Mouse (Mus musculus) heart, postnatal 0 days (tissue): ENCODE results near the gene Klhdc7b. TPM values are rescaled to one million over a fixed set of nuclear protein-coding genes. Genes with fewer than 3 reads are reported as not detected.

Experiments used
- ATAC-seq: fragments of 200-750 bp; cut with Nextera tagmentation; 2 replicates; pipeline ENCODE4 v1.8.0; 2017; ENCODE audit warnings: low read depth, moderate number of reproducible peaks, moderate library complexity; ENCODE audit not compliant: insufficient read depth
- DNase-seq: peaks from one replicate; pipeline ENCODE4 v3.0.0-alpha.2; 2016; ENCODE audit warnings: low spot score
- H3K27ac ChIP-seq: fragments of 300-500 bp; sonication (generic); 2 replicates; pipeline ENCODE4 v1.5.1; 2014; ENCODE audit warnings: low read depth, mild to moderate bottlenecking
- H3K27me3 ChIP-seq: fragments of 300-500 bp; sonication (generic); 2 replicates; pipeline ENCODE4 v1.6.1; 2014; ENCODE audit warnings: low read length, mixed read lengths; ENCODE audit not compliant: control insufficient read depth, insufficient read depth
- H3K36me3 ChIP-seq: fragments of 300-500 bp; sonication (generic); replicated peaks from 2 replicates; pipeline ENCODE4 v1.6.1; 2014; ENCODE audit warnings: low read length, mixed read lengths; ENCODE audit not compliant: control insufficient read depth, insufficient read depth
- H3K4me1 ChIP-seq: fragments of 300-500 bp; sonication (generic); 2 replicates; pipeline ENCODE4 v1.6.1; 2014; ENCODE audit warnings: antibody characterized with exemption; ENCODE audit not compliant: control insufficient read depth, insufficient read depth
- H3K4me2 ChIP-seq: fragments of 300-500 bp; sonication (generic); 2 replicates; pipeline ENCODE4 v1.6.1; 2014; ENCODE audit warnings: low read depth, mild to moderate bottlenecking, low read length, moderate library complexity
- H3K4me3 ChIP-seq: fragments of 300-500 bp; sonication (generic); 2 replicates; pipeline ENCODE4 v1.5.1; 2014; ENCODE audit warnings: low read depth, low read length
- H3K9ac ChIP-seq: fragments of 300-500 bp; sonication (generic); replicated peaks from 2 replicates; pipeline ENCODE4 v1.6.1; 2014; ENCODE audit warnings: low read depth, low read length, mixed read lengths
- H3K9me3 ChIP-seq: fragments of 300-500 bp; sonication (generic); replicated peaks from 2 replicates; pipeline ENCODE4 v1.6.1; 2016; ENCODE audit warnings: low read length; ENCODE audit not compliant: control insufficient read depth
- CTCF ChIP-seq: IDR thresholded peaks from 2 replicates; pipeline ENCODE4 v1.5.1; 2016; ENCODE audit warnings: antibody characterized with exemption, control low read depth, low read depth
- EP300 ChIP-seq: IDR thresholded peaks from 2 replicates; pipeline ENCODE4 v1.6.1; 2016; ENCODE audit warnings: antibody characterized with exemption, low read depth
- WGBS: fragments of 180-500 bp; shearing (Covaris S2); extraction: QIAGEN DNeasy Blood & Tissue Kit; methylation state at CpG from one replicate; pipeline ENCODE4 v1.1.7; 2014; 5-methylcytosine and 5-hydroxymethylcytosine counted together
- polyA plus RNA-seq: library from polyadenylated mRNA; unstranded; fragments of >200 nt; fragmentation: Nextera tagmentation; extraction: Ambion mirVana; gene quantifications from 2 replicates; pipeline ENCODE4 v1.2.1, GENCODE M21; 2015
- total RNA-seq: library from RNA; depleted of rRNA; stranded (reverse); fragments of >200 nt; gene quantifications from 2 replicates; pipeline ENCODE4 v1.2.3, GENCODE M21; 2014; ENCODE audit warnings: low replicate concordance

The Klhdc7b gene
- total and polyA plus RNA-seq, 2 experiments from 2014 or later: not detected

DNA sequence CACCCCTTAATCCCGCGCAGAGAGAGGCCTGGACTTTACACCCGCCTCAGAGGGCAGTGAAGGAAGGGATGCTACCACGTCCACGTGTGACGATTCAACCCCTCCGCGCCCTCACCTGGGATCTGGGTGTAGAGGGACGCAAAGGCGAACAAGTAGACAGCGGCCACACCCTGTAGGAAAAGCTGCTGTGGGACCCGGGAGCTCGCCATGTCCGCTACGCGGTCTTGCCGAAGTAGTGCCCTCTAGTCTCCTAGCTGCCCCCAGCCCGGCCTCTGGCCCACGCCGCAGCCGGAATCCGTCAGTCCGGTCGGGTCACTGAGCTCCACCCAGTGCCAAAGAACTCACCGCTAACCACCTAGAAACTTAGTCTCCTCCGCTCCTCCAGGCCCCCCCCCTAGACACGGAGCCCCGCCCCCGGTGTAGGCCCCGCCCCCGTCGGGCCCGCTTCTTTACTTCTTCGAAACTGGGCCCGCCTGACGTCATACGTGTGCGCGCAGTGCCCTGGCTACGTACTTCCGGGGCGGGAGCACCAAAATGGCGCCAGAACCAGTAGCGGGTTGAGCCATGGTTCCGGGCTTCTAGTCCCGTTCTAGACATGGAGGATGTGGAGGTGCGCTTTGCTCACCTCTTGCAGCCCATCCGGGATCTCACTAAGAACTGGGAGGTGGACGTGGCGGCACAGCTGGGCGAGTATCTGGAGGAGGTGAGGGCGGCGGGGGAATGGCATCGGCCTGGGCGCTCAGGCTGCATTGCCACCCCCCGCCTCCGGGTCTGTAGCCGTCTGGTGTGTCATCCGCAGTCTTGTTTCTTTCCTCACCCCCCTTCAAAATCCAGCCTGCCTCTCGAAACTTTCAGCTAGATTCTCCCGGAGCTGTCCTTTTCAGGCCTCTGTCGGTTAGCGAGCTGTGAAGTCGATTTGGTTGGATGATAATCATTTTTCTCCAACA is 29.2 kb upstream of the Klhdc7b start, which contains the start of the genes Lmf2 and Ncaph2:
Gene Lmf2 (minus strand): TSS at position 419 of the 947 bp plus-strand sequence.
Gene Ncaph2 (plus strand): TSS at position 479 of the 947 bp plus-strand sequence.
- ATAC-seq (peak; percentile 95), DNase-seq (peak; percentile 91)
- H3K9ac ChIP-seq: peak within 1 kb of the TSS; percentile 79
- H3K4me3 ChIP-seq: peak within 1 kb of the TSS; percentile 77
- H3K36me3 ChIP-seq: peaks cover 36% of the 10 kb centered on the region
- no peak for TF ChIP-seq CTCF
- TF ChIP-seq EP300: 0 out of 2 replicates have a peak, but pooled peaks have one; percentile 5
- H3K4me1 ChIP-seq: peaks cover 22% of the 10 kb centered on the region; the same call in 1 of the 2 replicates
- peak within 1 kb of the TSS; percentile 89 for H3K27ac ChIP-seq
- under 1% methylated on average over 64 of the region's 64 CpGs for WGBS
- no peaks in the 10 kb centered on the region for H3K9me3 ChIP-seq
- peak within 1 kb of the TSS; percentile 90 for H3K4me2 ChIP-seq
- H3K27me3 ChIP-seq: no peaks in the 10 kb centered on the region

DNA sequence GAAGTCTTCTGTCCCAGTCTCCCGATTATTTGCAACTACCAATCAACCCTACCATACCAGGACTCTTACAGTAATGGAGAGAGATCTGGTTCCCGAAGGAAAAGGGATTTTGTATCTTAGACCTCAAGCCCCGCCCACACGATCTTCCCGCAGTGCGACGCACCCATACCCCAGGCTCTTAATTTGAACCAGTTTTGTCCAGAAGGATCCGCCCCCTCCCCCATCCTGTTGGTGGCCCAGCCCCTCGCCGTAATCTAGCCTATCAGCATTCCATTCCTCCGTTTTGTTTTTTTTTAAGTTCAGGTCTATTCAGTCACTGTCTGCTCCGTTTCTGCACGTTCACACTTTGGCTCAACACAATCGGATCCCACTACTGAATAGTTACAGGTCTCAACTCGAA is 28.3 kb upstream of the Klhdc7b start:
- DNase-seq: peak; percentile 85
- H3K36me3 ChIP-seq: peaks cover 36% of the 10 kb centered on the region
- no peak for TF ChIP-seq EP300
- TF ChIP-seq CTCF: no peak
- 1% methylated on average over 15 of the region's 15 CpGs for WGBS
- H3K9me3 ChIP-seq: no peaks in the 10 kb centered on the region
- peak overlapping the region; percentile 89 for H3K27ac ChIP-seq
- peak overlapping the region; percentile 90 for H3K4me2 ChIP-seq
- H3K4me1 ChIP-seq: peaks cover 22% of the 10 kb centered on the region; the same call in 1 of the 2 replicates
- H3K27me3 ChIP-seq: no peaks in the 10 kb centered on the region
- peak overlapping the region; percentile 79 for H3K9ac ChIP-seq
- peak overlapping the region; percentile 77 for H3K4me3 ChIP-seq
- ATAC-seq: peak; percentile 43

DNA sequence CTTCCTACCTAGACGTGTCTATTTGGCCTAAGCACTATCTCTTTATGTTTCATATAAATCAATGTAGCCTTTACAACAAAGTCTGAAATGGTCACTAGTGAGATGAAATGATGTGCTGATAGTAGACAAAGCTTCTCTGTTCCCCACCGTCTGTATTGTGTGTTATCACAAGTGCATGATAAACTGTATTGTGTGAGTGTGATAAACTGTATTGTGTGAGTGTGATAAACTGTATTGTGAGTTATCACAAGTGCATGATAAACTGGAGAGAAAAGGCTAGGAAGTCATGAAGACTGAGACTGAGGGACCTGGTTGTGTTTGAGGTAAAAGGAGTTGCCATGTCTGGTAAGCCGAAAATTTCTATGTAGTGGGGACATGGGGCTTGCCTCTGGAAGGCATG is 25.9 kb upstream of the Klhdc7b start:
- ATAC-seq (no peak), DNase-seq (no peak)
- Histone ChIP-seq H3K27ac (no peak overlapping the region), H3K4me3 (no peak overlapping the region), H3K9ac (no peak overlapping the region), H3K9me3 (no peaks in the 10 kb centered on the region), H3K4me1 (peaks cover 22% of the 10 kb centered on the region; the same call in 1 of the 2 replicates), H3K4me2 (no peak overlapping the region), H3K36me3 (peaks cover 36% of the 10 kb centered on the region), H3K27me3 (no peaks in the 10 kb centered on the region)
- TF ChIP-seq EP300: no peak
- no peak for TF ChIP-seq CTCF
- WGBS: 36% methylated on average over 3 of the region's 3 CpGs

- no peak for ATAC-seq
- WGBS: 77% methylated on average over 7 of the region's 7 CpGs
These were observed 21.7 kb upstream of the Klhdc7b start for GRCm38 (mm10) chr15:89363051-89363450.

DNA sequence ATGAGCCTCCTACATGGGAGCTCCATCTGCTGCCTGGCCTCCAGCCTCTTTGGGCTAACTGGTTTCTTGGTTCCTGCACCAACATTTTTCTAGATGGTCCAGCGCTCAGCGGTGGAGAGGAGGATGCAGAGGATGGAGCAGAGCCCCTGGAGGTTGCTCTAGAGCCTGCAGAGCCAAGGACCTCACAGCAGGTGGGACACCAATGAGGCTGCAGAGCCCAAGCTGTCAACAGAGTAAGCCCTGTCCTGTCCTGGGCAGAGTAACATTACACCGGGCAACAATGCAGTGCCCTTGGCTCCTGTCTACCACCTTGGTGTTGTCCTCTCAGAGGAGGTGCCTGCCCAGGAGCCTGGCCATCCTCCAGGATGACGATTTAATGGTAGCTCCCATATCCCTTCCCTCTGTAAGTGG is 19.6 kb upstream of the Klhdc7b start:
- DNase-seq: no peak
- H3K27ac ChIP-seq: no peak overlapping the region
- no peak overlapping the region for H3K9ac ChIP-seq
- H3K27me3 ChIP-seq: no peaks in the 10 kb centered on the region
- WGBS: 81% methylated on average over 4 of the region's 4 CpGs
- no peak overlapping the region for H3K4me2 ChIP-seq
- H3K4me1 ChIP-seq: no peaks in the 10 kb centered on the region
- peaks cover 99% of the 10 kb centered on the region for H3K36me3 ChIP-seq
- H3K9me3 ChIP-seq: no peaks in the 10 kb centered on the region
- TF ChIP-seq CTCF (no peak), EP300 (no peak)
- ATAC-seq: no peak
- H3K4me3 ChIP-seq: no peak overlapping the region

More at GRCm38 (mm10) chr15:89363051-89363450, 21.7 kb upstream of the Klhdc7b start:
- H3K36me3 ChIP-seq: peaks cover 78% of the 10 kb centered on the region
- no peak overlapping the region for H3K27ac ChIP-seq
- no peak overlapping the region for H3K9ac ChIP-seq
- no peak overlapping the region for H3K4me3 ChIP-seq
- H3K4me2 ChIP-seq: no peak overlapping the region
- H3K4me1 ChIP-seq: no peaks in the 10 kb centered on the region
- DNase-seq: no peak
- TF ChIP-seq EP300: no peak
- no peak for TF ChIP-seq CTCF
- no peaks in the 10 kb centered on the region for H3K9me3 ChIP-seq
- H3K27me3 ChIP-seq: no peaks in the 10 kb centered on the region
